Mouse (Mus musculus): ENCODE results near the gene Plgrkt. TPM values are rescaled to one million over a fixed set of nuclear protein-coding genes. Genes with fewer than 3 reads are reported as not detected.

The Plgrkt gene
- polyA plus RNA-seq, 1 experiment = 50.7 TPM

DNA sequence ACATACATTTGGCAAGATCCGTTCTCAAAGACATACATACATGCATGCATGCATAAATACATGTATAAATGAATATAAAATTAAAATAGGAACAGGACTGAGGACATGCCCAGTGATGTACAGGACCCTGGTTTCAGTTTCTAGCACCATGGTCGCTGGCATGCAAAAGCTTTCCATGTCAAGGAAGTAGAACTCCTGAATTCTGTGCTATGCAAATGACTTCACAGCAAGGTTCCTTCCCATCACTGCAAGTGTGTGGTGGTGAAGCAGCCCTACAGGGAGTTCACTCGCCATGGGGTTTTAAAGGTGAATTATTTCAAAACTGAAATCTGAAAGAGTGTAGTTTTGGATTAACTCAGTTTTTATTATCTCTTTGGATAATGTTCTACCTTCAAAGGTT lies 9.2 kb upstream of the Plgrkt start:
- no peak for DNase-seq (ENCODE audit: low read depth)
- TF ChIP-seq CTCF (IDR thresholded peaks at IDR 0.05; ENCODE audit: borderline replicate concordance, extremely low read depth, insufficient read depth, insufficient read length) (no peak), POLR2A (IDR thresholded peaks at IDR 0.05; ENCODE audit: borderline replicate concordance, extremely low read depth, insufficient read depth, insufficient read length, poor library complexity, severe bottlenecking) (no peak)

DNA sequence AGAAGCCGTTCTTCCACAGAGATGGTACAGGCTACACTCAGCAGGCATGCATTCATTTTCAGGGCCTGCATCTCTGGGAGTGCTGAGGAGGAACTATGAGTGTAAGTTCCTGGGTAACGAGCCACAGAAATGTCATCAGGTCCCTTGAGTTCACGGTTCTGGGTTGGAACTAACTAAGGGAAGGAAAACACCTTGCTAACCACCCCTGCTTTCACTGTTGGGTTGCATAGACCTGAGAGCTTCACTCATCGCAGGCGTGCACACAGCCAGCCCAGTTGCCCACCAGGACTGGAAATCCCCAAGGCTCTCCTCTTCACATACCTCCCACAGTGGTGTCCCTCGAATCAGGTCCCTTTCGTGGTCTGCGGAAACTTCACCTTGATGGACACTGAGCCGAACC lies 7.8 kb upstream of the Plgrkt start:
- no peak for TF ChIP-seq POLR2A (IDR thresholded peaks at IDR 0.05; ENCODE audit: borderline replicate concordance, extremely low read depth, insufficient read depth, insufficient read length, poor library complexity, severe bottlenecking)
- no peak for TF ChIP-seq CTCF (IDR thresholded peaks at IDR 0.05; ENCODE audit: borderline replicate concordance, extremely low read depth, insufficient read depth, insufficient read length)

DNA sequence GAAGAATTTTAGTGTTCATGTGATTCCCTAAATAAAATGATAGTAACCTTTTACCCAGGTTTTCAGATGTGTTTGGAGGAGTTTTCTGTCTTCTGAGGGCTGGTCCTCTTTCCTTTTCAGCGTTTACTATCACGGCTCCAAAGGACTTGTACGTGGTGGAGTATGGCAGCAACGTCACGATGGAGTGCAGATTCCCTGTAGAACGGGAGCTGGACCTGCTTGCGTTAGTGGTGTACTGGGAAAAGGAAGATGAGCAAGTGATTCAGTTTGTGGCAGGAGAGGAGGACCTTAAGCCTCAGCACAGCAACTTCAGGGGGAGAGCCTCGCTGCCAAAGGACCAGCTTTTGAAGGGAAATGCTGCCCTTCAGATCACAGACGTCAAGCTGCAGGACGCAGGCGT lies 6.2 kb upstream of the Plgrkt start:
- DNase-seq (ENCODE audit: low read depth) = peak; percentile 40
- no peak for TF ChIP-seq CTCF (IDR thresholded peaks at IDR 0.05; ENCODE audit: borderline replicate concordance, extremely low read depth, insufficient read depth, insufficient read length)
- no peak for TF ChIP-seq POLR2A (IDR thresholded peaks at IDR 0.05; ENCODE audit: borderline replicate concordance, extremely low read depth, insufficient read depth, insufficient read length, poor library complexity, severe bottlenecking)

More for the DNA sequence above, 7.8 kb upstream of the Plgrkt start:
- no peak for DNase-seq (ENCODE audit: low read depth)

DNA sequence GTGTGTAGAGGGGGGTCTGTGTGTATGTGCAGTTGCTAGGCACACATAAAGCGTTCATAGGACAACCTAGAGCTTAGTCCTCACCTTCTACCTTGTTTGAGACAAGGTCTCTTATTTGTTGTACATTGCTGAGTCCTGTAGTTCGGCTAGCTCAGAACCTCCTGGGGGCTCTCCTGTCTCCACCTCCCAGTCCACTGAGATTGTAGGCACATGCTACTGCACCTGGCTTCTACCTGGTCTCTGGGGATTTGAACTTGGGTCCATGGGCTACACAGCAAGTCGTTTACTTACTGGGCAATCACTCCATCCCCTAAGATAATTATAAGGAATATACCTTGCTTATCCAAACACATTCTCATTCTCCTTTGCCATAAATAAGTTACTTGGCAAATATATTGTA lies 5.4 kb upstream of the Plgrkt start:
- TF ChIP-seq POLR2A (IDR thresholded peaks at IDR 0.05; ENCODE audit: borderline replicate concordance, extremely low read depth, insufficient read depth, insufficient read length, poor library complexity, severe bottlenecking) (no peak), CTCF (IDR thresholded peaks at IDR 0.05; ENCODE audit: borderline replicate concordance, extremely low read depth, insufficient read depth, insufficient read length) (no peak)
- no peak for DNase-seq (ENCODE audit: low read depth)

DNA sequence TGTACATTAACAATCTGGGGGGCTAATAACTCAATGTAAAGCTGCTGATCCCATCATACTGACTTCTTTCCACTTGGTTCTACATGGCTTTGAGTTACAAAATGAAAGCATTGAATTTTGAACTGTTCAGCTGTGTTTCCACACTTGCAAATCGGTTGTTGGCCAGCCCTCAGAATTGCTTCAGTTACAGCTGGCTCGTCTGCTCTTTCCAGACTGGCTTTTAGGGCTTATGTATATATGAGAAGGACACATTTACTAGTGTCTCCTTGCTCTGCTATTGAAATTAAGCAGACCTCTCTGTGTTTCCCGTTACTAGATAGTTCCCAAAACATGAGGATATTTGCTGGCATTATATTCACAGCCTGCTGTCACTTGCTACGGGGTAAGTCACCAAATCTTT lies 4.9 kb upstream of the Plgrkt start:
- TF ChIP-seq POLR2A (IDR thresholded peaks at IDR 0.05; ENCODE audit: borderline replicate concordance, extremely low read depth, insufficient read depth, insufficient read length, poor library complexity, severe bottlenecking) (no peak), CTCF (IDR thresholded peaks at IDR 0.05; ENCODE audit: borderline replicate concordance, extremely low read depth, insufficient read depth, insufficient read length) (no peak)
- peak; percentile 61 for DNase-seq (ENCODE audit: low read depth)

DNA sequence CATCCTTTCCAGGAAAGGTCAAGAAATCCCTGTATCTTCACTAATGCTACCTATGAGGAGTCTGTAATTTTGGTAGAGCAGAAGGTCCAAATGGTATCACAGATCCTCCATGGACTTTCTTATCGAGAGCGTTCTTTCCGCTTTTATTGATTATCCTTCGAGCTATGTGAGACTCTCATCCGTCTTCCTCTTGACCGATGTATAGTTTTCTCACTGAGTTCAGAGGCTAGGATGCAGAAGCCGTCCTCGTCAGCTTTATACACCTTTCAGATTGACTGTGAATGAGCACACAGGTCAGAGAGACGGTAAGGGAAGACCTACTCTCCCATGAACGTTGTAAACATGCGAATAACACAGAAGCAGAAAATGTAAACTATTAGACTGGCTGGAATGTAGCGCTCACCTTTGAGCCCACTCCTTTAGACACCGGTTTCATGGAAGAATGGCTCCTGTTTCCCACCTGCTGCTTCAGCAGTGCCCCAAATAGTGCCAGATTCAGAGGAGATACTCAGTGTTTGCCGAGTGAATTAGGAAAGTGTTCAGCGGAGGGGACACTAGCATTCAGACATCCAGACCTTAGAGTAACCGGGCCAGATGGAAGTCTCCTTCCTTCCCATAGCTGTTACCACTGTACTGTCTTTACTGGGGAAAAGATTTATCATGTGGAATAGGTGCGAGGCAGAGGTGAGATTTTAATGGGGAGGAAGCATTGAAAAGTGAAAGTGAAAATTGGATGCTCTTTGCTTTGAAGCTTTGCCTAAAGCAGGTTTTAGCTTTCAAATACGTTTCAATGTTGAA lies 4.3 kb upstream of the Plgrkt start:
- TF ChIP-seq CTCF (IDR thresholded peaks at IDR 0.05; ENCODE audit: borderline replicate concordance, extremely low read depth, insufficient read depth, insufficient read length) (no peak), POLR2A (IDR thresholded peaks at IDR 0.05; ENCODE audit: borderline replicate concordance, extremely low read depth, insufficient read depth, insufficient read length, poor library complexity, severe bottlenecking) (no peak)
- no peak for DNase-seq (ENCODE audit: low read depth)

DNA sequence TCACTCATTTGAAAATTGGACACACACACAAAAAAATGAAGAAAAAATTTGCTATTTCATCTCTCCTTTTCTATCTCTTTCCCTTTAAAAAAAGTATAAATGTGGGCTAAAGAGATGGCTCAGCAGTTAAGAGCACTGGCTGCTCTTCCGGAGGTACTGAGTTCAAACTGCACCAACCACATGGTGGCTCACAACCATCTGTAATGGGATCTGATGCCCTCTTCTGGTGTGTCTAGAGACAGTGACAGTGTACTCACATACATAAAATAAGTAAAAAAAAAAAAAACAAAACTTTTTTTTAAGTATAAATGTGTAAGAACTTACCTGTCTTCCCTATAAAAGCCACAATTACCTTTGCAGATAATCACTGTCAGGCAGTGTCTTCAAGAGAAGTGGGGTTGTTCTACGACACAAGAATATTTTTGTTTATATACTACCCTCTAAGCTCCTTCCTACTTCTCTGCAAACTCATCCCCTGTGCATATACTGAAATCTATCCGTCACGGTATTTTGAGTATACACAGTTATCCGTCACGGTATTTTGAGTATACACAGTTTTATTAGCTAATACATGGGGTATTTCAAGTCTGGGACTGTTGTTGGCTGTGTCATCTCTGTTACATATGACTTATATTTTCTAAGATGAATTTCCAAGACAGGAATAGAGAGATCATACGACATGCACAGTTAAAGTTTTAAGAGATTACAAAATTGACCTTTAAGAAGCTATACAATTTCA lies 3.5 kb upstream of the Plgrkt start:
- no peak for DNase-seq (ENCODE audit: low read depth)
- no peak for TF ChIP-seq POLR2A (IDR thresholded peaks at IDR 0.05; ENCODE audit: borderline replicate concordance, extremely low read depth, insufficient read depth, insufficient read length, poor library complexity, severe bottlenecking)
- TF ChIP-seq CTCF (IDR thresholded peaks at IDR 0.05; ENCODE audit: borderline replicate concordance, extremely low read depth, insufficient read depth, insufficient read length) = no peak

DNA sequence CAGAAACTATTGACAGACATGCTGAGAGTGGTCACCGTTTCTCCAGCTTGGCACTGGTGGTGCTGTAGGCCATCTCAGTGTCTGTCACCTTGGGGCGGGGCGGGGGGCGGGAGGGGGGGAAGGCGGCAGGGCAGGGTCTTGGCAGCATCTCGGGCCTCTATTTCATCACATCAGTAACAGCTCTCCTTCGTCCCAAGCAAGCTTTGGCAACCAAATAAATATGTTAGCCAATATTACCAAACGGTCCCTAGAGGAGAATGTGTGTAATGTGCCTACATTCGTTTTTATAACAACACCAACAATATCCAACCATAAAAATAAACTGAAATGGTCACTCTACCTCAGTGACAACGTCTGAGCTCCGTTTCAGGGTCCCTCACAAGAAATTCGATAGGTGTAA lies 2.9 kb upstream of the Plgrkt start:
- no peak for DNase-seq (ENCODE audit: low read depth)
- no peak for TF ChIP-seq POLR2A (IDR thresholded peaks at IDR 0.05; ENCODE audit: borderline replicate concordance, extremely low read depth, insufficient read depth, insufficient read length, poor library complexity, severe bottlenecking)
- TF ChIP-seq CTCF (IDR thresholded peaks at IDR 0.05; ENCODE audit: borderline replicate concordance, extremely low read depth, insufficient read depth, insufficient read length) = no peak

DNA sequence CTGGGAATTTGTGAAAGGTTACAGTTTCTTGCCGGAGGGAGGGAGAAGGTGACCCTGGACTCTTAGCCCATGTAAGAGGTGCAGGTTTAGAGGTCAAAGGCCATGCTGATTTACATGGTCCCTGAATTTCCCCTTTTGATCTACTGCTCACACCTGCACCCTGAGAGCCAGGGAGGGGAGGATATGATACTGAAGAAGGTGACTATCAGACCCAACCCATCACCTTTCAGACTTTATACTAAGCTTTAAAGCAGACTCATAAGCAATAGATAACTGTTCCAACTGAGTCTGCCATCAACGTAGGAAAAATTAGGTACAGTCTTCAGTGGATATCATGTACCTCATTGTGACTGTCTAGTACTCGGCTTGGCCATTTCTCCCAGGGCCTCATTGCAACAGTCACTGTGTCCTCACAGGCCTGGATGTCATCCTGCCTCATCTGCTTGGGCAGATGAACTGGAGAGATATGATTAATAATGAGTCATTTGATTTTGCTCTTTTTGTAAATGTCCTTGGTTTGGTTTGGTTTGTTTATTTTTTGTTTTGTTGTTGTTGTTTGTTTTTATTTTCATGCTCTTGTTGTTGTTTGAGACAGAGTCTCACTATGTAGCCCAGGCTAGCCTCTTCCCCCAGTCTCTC lies 1.6 kb upstream of the Plgrkt start:
- no peak for DNase-seq (ENCODE audit: low read depth)
- TF ChIP-seq CTCF (IDR thresholded peaks at IDR 0.05; ENCODE audit: borderline replicate concordance, extremely low read depth, insufficient read depth, insufficient read length) (no peak), POLR2A (IDR thresholded peaks at IDR 0.05; ENCODE audit: borderline replicate concordance, extremely low read depth, insufficient read depth, insufficient read length, poor library complexity, severe bottlenecking) (no peak)

DNA sequence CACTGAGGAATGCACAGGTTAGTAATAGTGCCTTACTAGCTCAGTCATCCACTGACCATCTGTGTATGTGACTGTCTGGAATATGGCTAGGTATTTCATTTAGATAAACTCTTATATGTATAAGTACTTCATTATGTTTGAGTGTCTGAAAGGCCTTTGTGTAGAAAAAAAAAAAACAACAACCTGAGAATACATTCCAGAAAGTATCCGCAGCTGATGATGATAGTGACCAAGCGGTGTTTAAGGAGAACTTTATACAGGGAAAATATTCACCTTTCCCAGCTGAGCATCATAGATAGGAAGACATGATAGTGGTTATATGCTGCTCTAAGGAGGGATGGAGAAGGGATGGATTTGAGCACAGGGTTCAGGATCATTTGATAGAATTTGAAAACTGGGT lies 851 bp upstream of the Plgrkt start:
- TF ChIP-seq POLR2A (IDR thresholded peaks at IDR 0.05; ENCODE audit: borderline replicate concordance, extremely low read depth, insufficient read depth, insufficient read length, poor library complexity, severe bottlenecking) = no peak
- TF ChIP-seq CTCF (IDR thresholded peaks at IDR 0.05; ENCODE audit: borderline replicate concordance, extremely low read depth, insufficient read depth, insufficient read length) = no peak
- DNase-seq (ENCODE audit: low read depth) = no peak

DNA sequence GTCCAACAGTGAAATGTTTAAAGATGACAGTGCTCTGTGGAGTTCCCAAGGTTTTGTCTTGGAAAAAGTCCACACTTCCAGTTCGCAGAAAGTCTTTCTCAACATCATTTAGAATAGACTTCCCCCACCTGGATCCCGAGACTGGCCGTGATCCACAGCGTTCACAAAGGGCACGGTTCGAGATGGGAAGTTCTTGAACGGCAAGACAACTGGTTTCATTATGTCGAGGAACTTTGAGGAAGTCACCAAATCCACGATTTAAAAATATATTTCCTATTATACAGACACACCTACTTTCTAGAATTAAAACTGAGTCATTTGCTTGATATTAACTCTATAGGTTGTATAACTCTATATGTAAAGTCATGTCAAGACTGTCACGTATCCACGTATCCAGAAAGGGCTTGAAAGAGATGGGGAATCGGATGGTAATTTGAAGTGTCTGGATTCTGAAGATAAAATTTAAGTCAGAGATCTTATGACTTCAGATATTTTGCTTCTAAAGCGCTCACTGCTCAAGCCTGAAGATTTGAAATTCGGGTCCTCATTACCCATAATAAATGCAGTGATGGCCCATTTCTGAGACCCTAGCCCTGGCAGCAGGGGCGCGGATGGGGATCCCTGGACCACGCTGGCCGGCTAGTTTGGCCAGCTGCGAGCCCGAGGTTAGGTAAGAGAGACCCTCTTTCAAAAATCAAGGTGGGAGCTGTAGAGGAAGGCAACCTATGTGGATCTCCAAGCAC lies 793 bp downstream of the Plgrkt start:
- DNase-seq (ENCODE audit: low read depth) = no peak

More for the DNA sequence above, 793 bp downstream of the Plgrkt start:
- TF ChIP-seq CTCF (IDR thresholded peaks at IDR 0.05; ENCODE audit: borderline replicate concordance, extremely low read depth, insufficient read depth, insufficient read length) = no peak
- TF ChIP-seq POLR2A (IDR thresholded peaks at IDR 0.05; ENCODE audit: borderline replicate concordance, extremely low read depth, insufficient read depth, insufficient read length, poor library complexity, severe bottlenecking) = no peak

Data from brain, embryonic 14.5 days (tissue).